Mouse (Mus musculus): ENCODE measurements around the gene Tcf25. TPM values are rescaled to one million over a fixed set of nuclear protein-coding genes. Genes with fewer than 3 reads are reported as not detected.

Gene Tcf25
- polyA plus RNA-seq, 1 experiment = 41.8 TPM

DNA sequence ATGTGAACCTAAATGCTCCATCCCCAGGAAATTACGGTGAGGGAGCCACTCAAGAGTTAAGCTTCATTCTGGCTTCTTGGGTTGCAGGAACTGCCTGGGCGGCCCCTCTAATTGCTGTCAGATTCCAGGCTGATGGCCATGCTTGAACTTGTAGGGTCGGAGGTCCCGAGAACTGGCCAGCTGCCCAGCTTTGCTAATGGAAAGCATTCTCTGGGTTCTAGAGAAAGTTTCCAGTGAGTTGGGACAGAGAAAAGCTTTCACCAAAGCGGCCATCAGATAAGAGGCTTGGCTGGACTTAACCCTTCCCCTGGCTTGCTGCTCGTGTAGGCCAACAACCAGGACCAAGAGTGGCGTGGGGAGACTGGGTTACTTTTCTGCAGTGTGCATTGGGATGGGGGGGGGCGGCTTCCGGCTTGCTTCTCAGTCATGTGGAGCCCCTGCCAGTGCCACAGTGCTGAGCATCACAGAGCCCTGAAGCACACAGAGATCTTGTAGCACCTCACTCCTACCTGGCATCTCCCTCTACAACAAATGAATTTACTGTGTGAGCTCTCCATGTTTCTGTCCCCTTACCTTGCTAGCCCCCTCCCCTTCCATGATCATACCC is 25.2 kb upstream of the Tcf25 start:
- H3K4me1 ChIP-seq (ENCODE audit: control insufficient read depth, insufficient read depth, low read length) = no peaks in the 10 kb centered on the region; the same call in 1 of the 2 replicates
- H3K36me3 ChIP-seq (ENCODE audit: control insufficient read depth, insufficient read depth, low read length) = 0 out of 2 replicates have a peak, but pooled peaks cover 2% of the 10 kb centered on the region
- TF ChIP-seq CTCF (IDR thresholded peaks at IDR 0.05; ENCODE audit: control insufficient read depth, insufficient read depth, insufficient replicate concordance, low read depth, low read length) = no peak
- TF ChIP-seq POLR2A (IDR thresholded peaks at IDR 0.05; ENCODE audit: control insufficient read depth, low read depth, low read length) = no peak
- no peaks in the 10 kb centered on the region for H3K27me3 ChIP-seq (ENCODE audit: control insufficient read depth, insufficient read depth, low read length)
- no peak overlapping the region for H3K4me3 ChIP-seq (ENCODE audit: control insufficient read depth, low read depth, low read length)
- H3K27ac ChIP-seq (ENCODE audit: control insufficient read depth, insufficient read depth, low read depth, low read length) = peak overlapping the region; percentile 59

DNA sequence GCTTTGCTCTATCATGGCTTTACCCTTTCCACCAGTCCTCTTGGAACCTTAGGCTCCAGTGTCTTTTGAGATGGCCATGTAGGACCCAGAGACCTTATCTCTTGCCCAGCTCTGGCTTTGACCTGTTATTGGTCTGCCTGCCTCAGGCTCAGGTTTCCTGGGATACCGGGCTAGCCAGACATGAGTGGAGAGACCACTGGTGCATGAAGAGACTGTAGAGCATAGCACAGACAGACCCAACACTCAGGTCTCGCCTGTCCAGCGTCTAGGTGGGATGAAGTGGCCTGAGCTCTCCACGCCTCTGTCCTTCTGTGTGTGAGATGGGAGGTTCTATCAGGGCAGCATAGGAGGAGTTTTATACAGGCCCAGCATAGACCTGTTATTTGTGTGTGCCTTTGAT is 24.5 kb upstream of the Tcf25 start:
- Histone ChIP-seq H3K4me1 (ENCODE audit: control insufficient read depth, insufficient read depth, low read length) (peaks cover 3% of the 10 kb centered on the region), H3K27ac (ENCODE audit: control insufficient read depth, insufficient read depth, low read depth, low read length) (peak overlapping the region; percentile 23; the same call in 1 of the 2 replicates), H3K4me3 (ENCODE audit: control insufficient read depth, low read depth, low read length) (no peak overlapping the region), H3K36me3 (ENCODE audit: control insufficient read depth, insufficient read depth, low read length) (0 out of 2 replicates have a peak, but pooled peaks cover 2% of the 10 kb centered on the region), H3K27me3 (ENCODE audit: control insufficient read depth, insufficient read depth, low read length) (no peaks in the 10 kb centered on the region)
- no peak for TF ChIP-seq CTCF (IDR thresholded peaks at IDR 0.05; ENCODE audit: control insufficient read depth, insufficient read depth, insufficient replicate concordance, low read depth, low read length)
- no peak for TF ChIP-seq POLR2A (IDR thresholded peaks at IDR 0.05; ENCODE audit: control insufficient read depth, low read depth, low read length)

DNA sequence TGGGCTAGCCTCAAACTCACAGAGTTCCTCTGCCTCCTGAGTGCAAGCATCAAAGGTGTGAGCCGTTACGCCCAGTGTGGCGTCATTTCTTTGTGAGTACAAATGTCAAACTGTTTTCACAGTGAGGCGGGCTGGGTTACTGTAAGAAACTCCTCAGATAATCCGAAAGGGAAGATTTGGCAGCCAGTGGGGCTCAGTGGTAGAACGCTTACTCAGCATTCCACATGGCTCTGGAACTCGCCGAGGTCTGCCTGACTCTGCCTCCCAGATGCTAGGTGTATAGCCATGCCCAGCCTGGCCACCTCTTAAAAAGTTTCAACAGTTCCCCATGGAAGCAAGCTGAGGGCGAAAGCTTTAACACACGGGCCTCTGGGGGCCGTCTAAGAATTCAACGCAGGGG is 21.4 kb upstream of the Tcf25 start:
- TF ChIP-seq POLR2A (IDR thresholded peaks at IDR 0.05; ENCODE audit: control insufficient read depth, low read depth, low read length) (no peak), CTCF (IDR thresholded peaks at IDR 0.05; ENCODE audit: control insufficient read depth, insufficient read depth, insufficient replicate concordance, low read depth, low read length) (no peak)
- peaks cover 3% of the 10 kb centered on the region for H3K4me1 ChIP-seq (ENCODE audit: control insufficient read depth, insufficient read depth, low read length)
- no peaks in the 10 kb centered on the region for H3K27me3 ChIP-seq (ENCODE audit: control insufficient read depth, insufficient read depth, low read length)
- H3K36me3 ChIP-seq (ENCODE audit: control insufficient read depth, insufficient read depth, low read length) = 0 out of 2 replicates have a peak, but pooled peaks cover 2% of the 10 kb centered on the region
- H3K4me3 ChIP-seq (ENCODE audit: control insufficient read depth, low read depth, low read length) = no peak overlapping the region
- H3K27ac ChIP-seq (ENCODE audit: control insufficient read depth, insufficient read depth, low read depth, low read length) = no peak overlapping the region

DNA sequence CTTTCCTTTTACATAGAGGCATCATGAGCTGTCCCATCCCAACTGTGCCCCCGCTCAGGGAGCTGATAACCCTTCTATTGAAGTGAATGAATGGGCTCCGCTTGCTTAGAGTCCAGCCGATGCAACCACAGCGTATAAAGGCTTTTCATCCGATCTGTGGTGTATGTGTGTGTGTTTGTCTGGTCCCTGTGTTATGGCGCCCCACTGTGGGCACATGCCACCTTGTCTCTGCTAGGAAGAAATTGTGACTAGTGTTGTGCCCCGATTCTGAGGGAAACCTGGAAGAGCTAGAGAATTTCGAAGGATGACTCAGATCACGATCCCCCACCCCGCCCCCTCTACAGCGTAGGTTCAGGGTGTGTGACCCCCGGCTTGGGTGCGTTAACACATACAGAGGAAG is 20.8 kb upstream of the Tcf25 start:
- Histone ChIP-seq H3K4me3 (ENCODE audit: control insufficient read depth, low read depth, low read length) (no peak overlapping the region), H3K4me1 (ENCODE audit: control insufficient read depth, insufficient read depth, low read length) (peaks cover 3% of the 10 kb centered on the region), H3K27ac (ENCODE audit: control insufficient read depth, insufficient read depth, low read depth, low read length) (no peak overlapping the region), H3K27me3 (ENCODE audit: control insufficient read depth, insufficient read depth, low read length) (no peaks in the 10 kb centered on the region), H3K36me3 (ENCODE audit: control insufficient read depth, insufficient read depth, low read length) (no peaks in the 10 kb centered on the region)
- TF ChIP-seq POLR2A (IDR thresholded peaks at IDR 0.05; ENCODE audit: control insufficient read depth, low read depth, low read length) (no peak), CTCF (IDR thresholded peaks at IDR 0.05; ENCODE audit: control insufficient read depth, insufficient read depth, insufficient replicate concordance, low read depth, low read length) (peak; percentile 37; the same call in 1 of the 2 replicates)

DNA sequence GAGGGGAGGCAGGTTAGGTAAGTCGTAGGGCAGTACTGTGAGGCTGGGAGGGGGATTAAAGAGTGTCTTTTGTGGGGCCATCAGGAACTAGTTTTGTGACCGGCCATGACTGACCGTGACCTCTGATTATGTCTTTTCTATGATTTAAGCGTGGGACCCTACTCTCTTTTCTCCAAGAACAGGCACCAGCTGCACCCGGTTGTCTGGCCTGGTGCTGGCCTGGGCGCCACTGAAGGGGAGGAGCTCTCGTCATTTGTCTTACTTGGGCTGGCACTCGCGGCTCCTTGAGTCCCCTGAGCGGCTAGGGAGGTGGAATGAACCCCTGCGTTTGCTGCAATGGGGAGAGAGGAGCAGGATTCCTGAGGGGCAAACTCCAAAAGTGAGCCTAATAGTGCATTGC is 20.3 kb upstream of the Tcf25 start:
- no peak overlapping the region for H3K27ac ChIP-seq (ENCODE audit: control insufficient read depth, insufficient read depth, low read depth, low read length)
- no peak overlapping the region for H3K4me3 ChIP-seq (ENCODE audit: control insufficient read depth, low read depth, low read length)
- TF ChIP-seq CTCF (IDR thresholded peaks at IDR 0.05; ENCODE audit: control insufficient read depth, insufficient read depth, insufficient replicate concordance, low read depth, low read length) (no peak), POLR2A (IDR thresholded peaks at IDR 0.05; ENCODE audit: control insufficient read depth, low read depth, low read length) (no peak)
- peaks cover 3% of the 10 kb centered on the region for H3K4me1 ChIP-seq (ENCODE audit: control insufficient read depth, insufficient read depth, low read length)
- no peaks in the 10 kb centered on the region for H3K36me3 ChIP-seq (ENCODE audit: control insufficient read depth, insufficient read depth, low read length)
- no peaks in the 10 kb centered on the region for H3K27me3 ChIP-seq (ENCODE audit: control insufficient read depth, insufficient read depth, low read length)

DNA sequence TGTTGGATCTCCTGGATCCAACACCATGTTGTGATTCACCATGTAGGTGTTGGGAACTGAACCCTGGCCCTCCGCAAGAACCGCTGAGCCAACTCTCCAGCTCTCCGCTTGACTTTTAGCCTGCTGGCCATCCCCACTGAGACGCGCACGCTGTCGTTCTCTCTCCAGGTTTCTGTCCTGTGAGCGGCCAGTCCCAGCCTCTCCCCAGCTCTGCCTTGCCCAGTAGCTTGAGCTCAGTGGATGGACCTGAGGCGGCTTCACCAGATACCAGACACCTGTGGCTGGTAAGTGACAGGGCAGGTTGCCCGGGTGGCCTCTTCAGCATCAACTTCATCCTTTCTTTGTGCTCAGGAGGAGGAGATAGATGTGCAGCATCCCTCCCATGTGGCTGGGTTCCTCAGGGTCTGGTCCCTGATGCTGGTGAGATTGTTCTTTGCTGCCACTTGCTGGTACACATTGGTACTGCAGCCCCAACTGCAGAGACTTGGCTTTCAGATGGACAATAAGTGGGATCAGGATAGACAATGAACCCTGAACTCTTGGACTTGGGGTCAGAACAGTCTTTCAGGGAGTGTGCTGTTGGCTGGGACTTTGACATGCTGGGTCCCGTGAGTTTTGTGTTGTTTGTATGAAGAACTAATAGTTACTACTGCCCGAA is 12.3 kb upstream of the Tcf25 start:
- TF ChIP-seq CTCF (IDR thresholded peaks at IDR 0.05; ENCODE audit: control insufficient read depth, insufficient read depth, insufficient replicate concordance, low read depth, low read length) (peak; percentile 87; the same call in 1 of the 2 replicates), POLR2A (IDR thresholded peaks at IDR 0.05; ENCODE audit: control insufficient read depth, low read depth, low read length) (no peak)
- Histone ChIP-seq H3K4me1 (ENCODE audit: control insufficient read depth, insufficient read depth, low read length) (no peaks in the 10 kb centered on the region), H3K4me3 (ENCODE audit: control insufficient read depth, low read depth, low read length) (no peak overlapping the region), H3K27me3 (ENCODE audit: control insufficient read depth, insufficient read depth, low read length) (no peaks in the 10 kb centered on the region), H3K27ac (ENCODE audit: control insufficient read depth, insufficient read depth, low read depth, low read length) (no peak overlapping the region), H3K36me3 (ENCODE audit: control insufficient read depth, insufficient read depth, low read length) (no peaks in the 10 kb centered on the region; the same call in 1 of the 2 replicates)

DNA sequence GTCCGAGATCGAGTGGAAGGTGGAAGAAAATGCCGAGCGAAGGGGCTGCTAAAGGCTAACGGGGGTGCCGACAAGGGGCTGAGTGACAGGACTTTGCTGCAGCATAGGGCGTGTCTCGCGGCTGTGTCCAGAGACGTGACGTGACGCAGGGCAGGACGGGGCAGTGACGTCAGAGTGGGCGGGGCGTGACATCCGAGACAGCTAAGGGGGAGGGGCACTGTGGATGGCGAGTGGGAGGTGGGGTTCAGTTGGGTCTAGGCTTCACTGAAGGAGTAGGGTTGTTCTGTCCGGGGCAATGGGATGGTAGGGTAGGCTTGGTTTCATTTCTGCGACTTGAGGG is 656 bp downstream of the Tcf25 start:
- no peak for TF ChIP-seq CTCF (IDR thresholded peaks at IDR 0.05; ENCODE audit: control insufficient read depth, insufficient read depth, insufficient replicate concordance, low read depth, low read length)
- TF ChIP-seq POLR2A (IDR thresholded peaks at IDR 0.05; ENCODE audit: control insufficient read depth, low read depth, low read length) = peak; percentile 69; the same call in 1 of the 2 replicates
- H3K4me3 ChIP-seq (ENCODE audit: control insufficient read depth, low read depth, low read length) = peak overlapping the region; percentile 87
- H3K36me3 ChIP-seq (ENCODE audit: control insufficient read depth, insufficient read depth, low read length) = no peaks in the 10 kb centered on the region
- peaks cover 8% of the 10 kb centered on the region for H3K4me1 ChIP-seq (ENCODE audit: control insufficient read depth, insufficient read depth, low read length)
- H3K27ac ChIP-seq (ENCODE audit: control insufficient read depth, insufficient read depth, low read depth, low read length) = peak overlapping the region; percentile 37; the same call in 1 of the 2 replicates
- no peaks in the 10 kb centered on the region for H3K27me3 ChIP-seq (ENCODE audit: control insufficient read depth, insufficient read depth, low read length)
